Mouse (Mus musculus) heart, embryonic 14.5 days (tissue): ENCODE results near the gene Rflna. TPM values are rescaled to one million over a fixed set of nuclear protein-coding genes. Genes with fewer than 3 reads are reported as not detected.
A peak's percentile ranks its signal among the peaks of the same experiment; 100 is the strongest.

Source experiments
- ATAC-seq: fragments of 200-750 bp; cut with Nextera tagmentation; 2 replicates; pipeline ENCODE4 v1.8.0; 2017; ENCODE audit warnings: low read depth, moderate TSS enrichment; ENCODE audit not compliant: insufficient number of reproducible peaks, insufficient read depth, low FRiP score
- H3K27ac ChIP-seq, 2 experiments: fragments of 200-500 bp in 1 of 2; fragments of 300-500 bp in 1 of 2; sonication (generic) in 1 of 2; replicated peaks in 1 of 2; 2 replicates each; pipeline ENCODE4 v1.5.1; 2012 to 2014; ENCODE audit warnings: low read depth in 2 of 2, low read length in 2 of 2, control low read depth in 1 of 2, mild to moderate bottlenecking in 1 of 2, mixed read lengths in 1 of 2; ENCODE audit not compliant: control insufficient read depth in 1 of 2, insufficient read depth in 1 of 2
- H3K27me3 ChIP-seq: fragments of 300-500 bp; sonication (generic); 2 replicates; pipeline ENCODE4 v1.6.1; 2014; ENCODE audit warnings: mild to moderate bottlenecking, low read length, control low read depth; ENCODE audit not compliant: control insufficient read depth, insufficient read depth
- H3K36me3 ChIP-seq: fragments of 300-500 bp; sonication (generic); 2 replicates; pipeline ENCODE4 v1.6.1; 2014; ENCODE audit warnings: mild to moderate bottlenecking, control low read depth, low read length, mixed read lengths; ENCODE audit not compliant: control insufficient read depth, insufficient read depth
- H3K4me1 ChIP-seq, 2 experiments: fragments of 200-500 bp in 1 of 2; fragments of 300-500 bp in 1 of 2; sonication (generic) in 1 of 2; 2 replicates each; pipeline ENCODE4 v1.6.1; 2012 to 2014; ENCODE audit warnings: low read length in 2 of 2, control low read depth in 1 of 2, mixed read lengths in 1 of 2; ENCODE audit not compliant: control insufficient read depth in 2 of 2, insufficient read depth in 2 of 2
- H3K4me2 ChIP-seq: fragments of 300-500 bp; sonication (generic); 2 replicates; pipeline ENCODE4 v1.6.1; 2014; ENCODE audit warnings: mild to moderate bottlenecking, low read length
- H3K4me3 ChIP-seq, 2 experiments: fragments of 200-500 bp in 1 of 2; fragments of 300-500 bp in 1 of 2; sonication (generic) in 1 of 2; 2 replicates each; pipeline ENCODE4 v1.5.1; 2012 to 2014; ENCODE audit warnings: low read length in 2 of 2, mild to moderate bottlenecking in 2 of 2, control low read depth in 1 of 2, low read depth in 1 of 2, moderate library complexity in 1 of 2; ENCODE audit not compliant: control insufficient read depth in 1 of 2, insufficient read depth in 1 of 2
- H3K9ac ChIP-seq: fragments of 300-500 bp; sonication (generic); 2 replicates; pipeline ENCODE4 v1.6.1; 2014; ENCODE audit warnings: mild to moderate bottlenecking, low read length
- H3K9me3 ChIP-seq: fragments of 300-500 bp; sonication (generic); 2 replicates; pipeline ENCODE4 v1.6.1; 2016; ENCODE audit warnings: low read length, control low read depth; ENCODE audit not compliant: control insufficient read depth
- WGBS: fragments of 180-500 bp; shearing (Covaris S2); extraction: QIAGEN DNeasy Blood & Tissue Kit; methylation state at CpG from one replicate; pipeline ENCODE4 v1.1.7; 2014; 5-methylcytosine and 5-hydroxymethylcytosine counted together
- polyA plus RNA-seq: library from polyadenylated mRNA; unstranded; fragments of >200 nt; fragmentation: Nextera tagmentation; extraction: Ambion mirVana; gene quantifications from 2 replicates; pipeline ENCODE4 v1.2.1, GENCODE M21; 2014

The Rflna gene
- polyA plus RNA-seq, 1 experiment from 2014 or later: 1.3 TPM

GRCm38 (mm10) chr5:124963806-124964672 is 39.0 kb upstream of the Rflna start:
- ATAC-seq: no peak
- H3K4me3 ChIP-seq: peak overlapping the region; percentile 20 to 27; a peak in 3 of 4 replicates

GRCm38 (mm10) chr5:124966622-124967332 is 36.2 kb upstream of the Rflna start:
- Histone ChIP-seq H3K27me3 (no peaks in the 10 kb centered on the region), H3K4me3 (no peak overlapping the region), H3K27ac (no peak overlapping the region), H3K4me1 (peaks cover 6 to 10% of the 10 kb centered on the region in 2 experiments; a peak in 2 of 4 replicates), H3K9ac (no peak overlapping the region), H3K4me2 (no peak overlapping the region), H3K36me3 (no peaks in the 10 kb centered on the region), H3K9me3 (no peaks in the 10 kb centered on the region)
- 71% methylated on average over 14 of the region's 14 CpGs for WGBS
- no peak for ATAC-seq

More at GRCm38 (mm10) chr5:124963806-124964672, 39.0 kb upstream of the Rflna start:
- H3K9me3 ChIP-seq: peaks cover 3% of the 10 kb centered on the region; the same call in 1 of the 2 replicates
- H3K4me2 ChIP-seq: peak overlapping the region; percentile 52
- no peaks in the 10 kb centered on the region for H3K36me3 ChIP-seq
- peak overlapping the region; percentile 37 to 43; a peak in 3 of 4 replicates for H3K27ac ChIP-seq
- 44% methylated on average over 22 of the region's 22 CpGs for WGBS
- no peaks in the 10 kb centered on the region for H3K27me3 ChIP-seq
- H3K4me1 ChIP-seq: peaks cover 13 to 18% of the 10 kb centered on the region in 2 experiments
- H3K9ac ChIP-seq: peak overlapping the region; percentile 51; the same call in 1 of the 2 replicates

- Histone ChIP-seq H3K27ac (no peak overlapping the region), H3K27me3 (no peaks in the 10 kb centered on the region), H3K4me2 (no peak overlapping the region), H3K4me1 (peaks cover 4 to 7% of the 10 kb centered on the region in 2 experiments; a peak in 1 of 4 replicates), H3K9me3 (peaks cover 3% of the 10 kb centered on the region; the same call in 1 of the 2 replicates), H3K36me3 (no peaks in the 10 kb centered on the region), H3K4me3 (no peak overlapping the region), H3K9ac (no peak overlapping the region)
- 43% methylated on average over 8 of the region's 8 CpGs for WGBS
- no peak for ATAC-seq
These were observed 33.2 kb upstream of the Rflna start for GRCm38 (mm10) chr5:124969790-124970189.

GRCm38 (mm10) chr5:124986222-124986621 is 16.8 kb upstream of the Rflna start:
- Histone ChIP-seq H3K36me3 (no peaks in the 10 kb centered on the region), H3K27me3 (no peaks in the 10 kb centered on the region), H3K4me3 (no peak overlapping the region), H3K27ac (no peak overlapping the region), H3K9me3 (peaks cover 10% of the 10 kb centered on the region), H3K4me1 (peaks cover 3 to 8% of the 10 kb centered on the region in 2 experiments), H3K9ac (no peak overlapping the region), H3K4me2 (no peak overlapping the region)
- 83% methylated on average over 5 of the region's 5 CpGs for WGBS
- ATAC-seq: no peak

- Histone ChIP-seq H3K36me3 (no peaks in the 10 kb centered on the region), H3K4me1 (peaks cover 3 to 8% of the 10 kb centered on the region in 2 experiments), H3K9ac (no peak overlapping the region), H3K27ac (no peak overlapping the region), H3K4me2 (no peak overlapping the region), H3K9me3 (peaks cover 10% of the 10 kb centered on the region), H3K27me3 (no peaks in the 10 kb centered on the region), H3K4me3 (no peak overlapping the region)
- WGBS: 89% methylated on average over 5 of the region's 5 CpGs
- ATAC-seq: no peak
These were observed 16.4 kb upstream of the Rflna start for GRCm38 (mm10) chr5:124986656-124987055.

GRCm38 (mm10) chr5:124989724-124990123 is 13.3 kb upstream of the Rflna start:
- H3K4me1 ChIP-seq: peaks cover 6 to 8% of the 10 kb centered on the region in 2 experiments
- H3K4me2 ChIP-seq: no peak overlapping the region
- 43% methylated on average over 2 of the region's 2 CpGs for WGBS
- no peak; the same call in 1 of the 2 replicates for ATAC-seq
- no peak overlapping the region for H3K4me3 ChIP-seq
- no peaks in the 10 kb centered on the region for H3K9me3 ChIP-seq
- 0 out of 4 replicates have a peak overlapping the region, but pooled peaks of 1 of the 2 experiments have one; percentile 33 for H3K27ac ChIP-seq
- no peaks in the 10 kb centered on the region for H3K27me3 ChIP-seq
- no peaks in the 10 kb centered on the region for H3K36me3 ChIP-seq
- no peak overlapping the region for H3K9ac ChIP-seq

- Histone ChIP-seq H3K9ac (no peak overlapping the region), H3K36me3 (no peaks in the 10 kb centered on the region), H3K27ac (peak overlapping the region in 1 of 2 experiments; percentile 65; a peak in 3 of 4 replicates), H3K4me3 (no peak overlapping the region), H3K9me3 (no peaks in the 10 kb centered on the region), H3K4me1 (peaks cover 6 to 8% of the 10 kb centered on the region in 2 experiments), H3K27me3 (no peaks in the 10 kb centered on the region), H3K4me2 (no peak overlapping the region)
- 76% methylated on average over 8 of the region's 8 CpGs for WGBS
- no peak for ATAC-seq
These were observed 10.7 kb upstream of the Rflna start for GRCm38 (mm10) chr5:124992323-124992722.
